Mouse (Mus musculus) kidney, adult 2 months (tissue): ENCODE data around the gene Tuba4a.

Source experiments
- CTCF ChIP-seq: fragments of 200-500 bp; conservative IDR thresholded peaks from 2 replicates; pipeline ENCODE4 v1.5.1; 2011; ENCODE audit warnings: low read depth, mild to moderate bottlenecking, control low read depth, low read length, moderate library complexity, mixed read lengths; ENCODE audit not compliant: insufficient read depth, insufficient read length
- POLR2A ChIP-seq: fragments of 200-500 bp; IDR thresholded peaks from one replicate; pipeline ENCODE4 v1.6.1; 2011; ENCODE audit warnings: low read depth, low read length, control low read depth

- TF ChIP-seq CTCF (no peak), POLR2A (no peak)
Observed at GRCm38 (mm10) chr1:75244175-75244826, 24.6 kb upstream of the Tuba4a start.
